ENCODE assay signal across 17 mouse cellular contexts in the genomic region with DNA sequence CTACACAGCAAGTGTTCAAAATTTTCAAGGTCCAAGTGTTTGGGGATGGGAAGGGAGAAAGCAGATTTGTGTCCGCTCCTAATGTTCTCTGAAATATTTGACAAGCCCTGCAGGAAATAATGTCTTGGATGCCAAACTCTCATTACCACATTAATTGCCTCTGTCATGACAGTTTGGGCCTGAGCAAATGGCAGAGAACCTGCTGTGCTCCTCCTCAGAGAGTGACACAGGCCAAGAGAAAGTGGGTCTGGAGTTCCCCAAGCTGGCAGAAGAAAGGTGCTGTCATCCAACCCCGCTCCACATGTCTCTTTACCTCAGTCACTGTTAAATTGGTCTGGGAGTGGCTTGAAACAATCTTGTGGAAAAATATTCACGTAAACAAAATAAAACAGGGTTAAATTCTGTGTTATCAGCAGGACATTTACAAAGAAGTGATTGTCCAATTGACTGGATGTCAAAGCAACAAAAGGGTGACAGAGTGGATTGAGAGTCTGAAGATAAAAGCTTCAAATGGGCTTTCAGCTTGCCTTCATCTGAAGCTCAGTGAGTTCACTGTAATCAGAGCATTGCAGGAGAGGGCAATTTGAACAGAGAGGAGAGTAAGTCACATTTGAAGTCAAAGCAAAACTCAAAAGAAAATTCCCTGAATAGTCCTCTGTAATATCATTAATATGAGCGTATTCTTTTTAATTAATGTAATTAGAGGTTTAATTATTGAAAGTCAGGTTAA.
DNase-seq lines count a peak whose midpoint lies in the region; ATAC-seq lines count a peak whose summit lies in the region.
"Had no signal": no experiment of that assay in that cellular context is flagged by ENCODE, and none has a peak within 500 bp of the region (broad histone marks: within the 10 kb centered on the region; RNA-seq: fewer than 3 reads in every experiment).

No protein-coding gene starts in this region.

- no peak overlapping the region for H3K9ac ChIP-seq in midbrain, embryonic 16.5 days (ENCODE audit: low read depth, low read length)
- H3K9ac ChIP-seq in midbrain, embryonic 13.5 days (replicated peaks), result no peak overlapping the region
- no peak overlapping the region for H3K9ac ChIP-seq in forebrain, embryonic 15.5 days (replicated peaks)
- H3K9ac ChIP-seq: heart, embryonic 12.5 days had no signal

- no peak overlapping the region for H3K27ac ChIP-seq in midbrain, embryonic 16.5 days (ENCODE audit: low read length)
- no peak overlapping the region for H3K27ac ChIP-seq in midbrain, embryonic 13.5 days
- H3K27ac ChIP-seq in forebrain, embryonic 15.5 days (replicated peaks), result no peak overlapping the region
- H3K27ac ChIP-seq: left cerebral cortex, adult 2 months had no signal

- H3K27me3 ChIP-seq in midbrain, embryonic 16.5 days (ENCODE audit: control insufficient read depth, insufficient read depth, low read depth, low read length), result no peaks in the 10 kb centered on the region
- H3K27me3 ChIP-seq in midbrain, embryonic 13.5 days, result no peaks in the 10 kb centered on the region
- no peaks in the 10 kb centered on the region for H3K27me3 ChIP-seq in forebrain, embryonic 15.5 days
- H3K27me3 ChIP-seq: heart, embryonic 12.5 days; Patski had no signal

- peak; percentile 42 for ATAC-seq in midbrain, embryonic 16.5 days
- no peak for ATAC-seq in midbrain, embryonic 13.5 days
- peak; percentile 94 for ATAC-seq in forebrain, embryonic 15.5 days (replicated peaks)
- ATAC-seq: Patski had no signal

- H3K4me2 ChIP-seq in midbrain, embryonic 16.5 days (ENCODE audit: low read length), result no peak overlapping the region
- H3K4me2 ChIP-seq in midbrain, embryonic 13.5 days (replicated peaks), result no peak overlapping the region
- no peak overlapping the region for H3K4me2 ChIP-seq in forebrain, embryonic 15.5 days (replicated peaks)
- H3K4me2 ChIP-seq: heart, embryonic 12.5 days had no signal

- H3K4me1 ChIP-seq in midbrain, embryonic 16.5 days (ENCODE audit: control insufficient read depth, insufficient read depth, low read length), result peaks cover 3% of the 10 kb centered on the region; the same call in 1 of the 2 replicates
- 0 out of 2 replicates have a peak, but pooled peaks cover 6% of the 10 kb centered on the region for H3K4me1 ChIP-seq in midbrain, embryonic 13.5 days (replicated peaks)
- H3K4me1 ChIP-seq in forebrain, embryonic 15.5 days, result peaks cover 7% of the 10 kb centered on the region; the same call in 1 of the 2 replicates
- H3K4me1 ChIP-seq: heart, embryonic 12.5 days had no signal

- no peaks in the 10 kb centered on the region for H3K36me3 ChIP-seq in midbrain, embryonic 16.5 days (ENCODE audit: control insufficient read depth, insufficient read depth, low read length)
- H3K36me3 ChIP-seq in midbrain, embryonic 13.5 days, result no peaks in the 10 kb centered on the region
- no peaks in the 10 kb centered on the region for H3K36me3 ChIP-seq in forebrain, embryonic 15.5 days
- H3K36me3 ChIP-seq: heart, embryonic 12.5 days had no signal

- H3K9me3 ChIP-seq in midbrain, embryonic 16.5 days (replicated peaks; ENCODE audit: control insufficient read depth, low read length, poor library complexity, severe bottlenecking), result no peaks in the 10 kb centered on the region
- H3K9me3 ChIP-seq in midbrain, embryonic 13.5 days, result no peaks in the 10 kb centered on the region
- no peaks in the 10 kb centered on the region for H3K9me3 ChIP-seq in forebrain, embryonic 15.5 days
- H3K9me3 ChIP-seq: heart, embryonic 12.5 days had no signal

- WGBS in midbrain, embryonic 16.5 days, result 39% methylated on average over 4 of the region's 4 CpGs
- 45% methylated on average over 4 of the region's 4 CpGs for WGBS in midbrain, embryonic 13.5 days
- WGBS in forebrain, embryonic 15.5 days, result 13% methylated on average over 4 of the region's 4 CpGs

- DNase-seq in cerebellum, postnatal 25 days, result peak; percentile 12 to 35
- no peak for DNase-seq in cerebellum, adult 11-12 months
- DNase-seq in retina, embryonic 14.5 days (ENCODE audit: low spot score), result peak; percentile 15
- no peak for DNase-seq in heart, postnatal 4 days
- DNase-seq in gastrocnemius, postnatal 4 days (ENCODE audit: low spot score in 2 of 2), result no peak
- DNase-seq: adrenal gland, postnatal 36 days; cerebellum, adult 9-11 months; gastrocnemius, postnatal 14 days; kidney, adult 8-10 months; lung, postnatal 14 days; right cerebral cortex, postnatal 4 days had no signal

- H3K4me3 ChIP-seq in midbrain, embryonic 16.5 days (ENCODE audit: low read depth, low read length), result no peak overlapping the region
- no peak overlapping the region for H3K4me3 ChIP-seq in midbrain, embryonic 13.5 days (replicated peaks)
- no peak overlapping the region for H3K4me3 ChIP-seq in forebrain, embryonic 15.5 days
- H3K4me3 ChIP-seq: heart, embryonic 12.5 days; left cerebral cortex, adult 2 months had no signal

Comparison
In these comparisons a context has a peak if more than half of its experiments do, and no peak if none do; other contexts are left out.
1. DNase-seq: peak in cerebellum, postnatal 25 days (2 of 2) and retina, embryonic 14.5 days (single experiment); none in cerebellum, adult 11-12 months (single experiment), heart, postnatal 4 days (single experiment) and gastrocnemius, postnatal 4 days (0 of 2).